Mouse (Mus musculus) intestine, postnatal 0 days (tissue): ENCODE results near the gene Flt4. TPM values are rescaled to one million over a fixed set of nuclear protein-coding genes. Genes with fewer than 3 reads are reported as not detected.
A peak's percentile ranks its signal among the peaks of the same experiment; 100 is the strongest.
"Not testable (repeated sequence)": the region's sequence is repeated elsewhere in the genome, so short reads cannot be mapped to it uniquely, and the experiment has no call there.

ENCODE experiments used
- ATAC-seq: fragments of 200-750 bp; cut with Nextera tagmentation; 2 replicates; pipeline ENCODE4 v1.8.0; 2017; ENCODE audit warnings: mild to moderate bottlenecking, moderate TSS enrichment, moderate library complexity
- H3K27ac ChIP-seq: fragments of 300-500 bp; sonication (generic); 2 replicates; pipeline ENCODE4 v1.5.1; 2014; ENCODE audit warnings: mild to moderate bottlenecking, low read depth, low read length, moderate library complexity
- H3K27me3 ChIP-seq: fragments of 300-500 bp; sonication (generic); replicated peaks from 2 replicates; pipeline ENCODE4 v1.6.1; 2014; ENCODE audit warnings: low read length, mixed read lengths; ENCODE audit not compliant: control insufficient read depth, insufficient read depth
- H3K36me3 ChIP-seq: fragments of 300-500 bp; sonication (generic); 2 replicates; pipeline ENCODE4 v1.6.1; 2014; ENCODE audit warnings: mild to moderate bottlenecking, moderate library complexity; ENCODE audit not compliant: control insufficient read depth, insufficient read depth
- H3K4me1 ChIP-seq: fragments of 300-500 bp; sonication (generic); replicated peaks from 2 replicates; pipeline ENCODE4 v1.6.1; 2014; ENCODE audit warnings: antibody characterized with exemption, low read length, mixed read lengths; ENCODE audit not compliant: control insufficient read depth, insufficient read depth
- H3K4me2 ChIP-seq: fragments of 300-500 bp; sonication (generic); replicated peaks from 2 replicates; pipeline ENCODE4 v1.6.1; 2014; ENCODE audit warnings: low read depth, mild to moderate bottlenecking, moderate library complexity
- H3K4me3 ChIP-seq: fragments of 300-500 bp; sonication (generic); 2 replicates; pipeline ENCODE4 v1.5.1; 2014; ENCODE audit warnings: low read depth, low read length
- H3K9ac ChIP-seq: fragments of 300-500 bp; sonication (generic); 2 replicates; pipeline ENCODE4 v1.6.1; 2014; ENCODE audit warnings: mild to moderate bottlenecking, low read depth, low read length
- H3K9me3 ChIP-seq: fragments of 300-500 bp; sonication (generic); 2 replicates; pipeline ENCODE4 v1.6.1; 2016; ENCODE audit warnings: mixed run types; ENCODE audit not compliant: control insufficient read depth
- CTCF ChIP-seq: sonication (generic); IDR thresholded peaks from 2 replicates; pipeline ENCODE4 v1.5.1; 2016; ENCODE audit warnings: low read depth, mild to moderate bottlenecking, control low read depth, antibody characterized with exemption, moderate library complexity
- WGBS: fragments of 180-500 bp; shearing (Covaris S2); extraction: QIAGEN DNeasy Blood & Tissue Kit; methylation state at CpG from one replicate; pipeline ENCODE4 v1.1.7; 2014; 5-methylcytosine and 5-hydroxymethylcytosine counted together
- polyA plus RNA-seq: library from polyadenylated mRNA; unstranded; fragments of >200 nt; fragmentation: Nextera tagmentation; extraction: Ambion mirVana; gene quantifications from 2 replicates; pipeline ENCODE4 v1.2.1, GENCODE M21; 2015

Gene Flt4
- polyA plus RNA-seq, result 3.9 and 4.0 TPM in 2 replicates

DNA sequence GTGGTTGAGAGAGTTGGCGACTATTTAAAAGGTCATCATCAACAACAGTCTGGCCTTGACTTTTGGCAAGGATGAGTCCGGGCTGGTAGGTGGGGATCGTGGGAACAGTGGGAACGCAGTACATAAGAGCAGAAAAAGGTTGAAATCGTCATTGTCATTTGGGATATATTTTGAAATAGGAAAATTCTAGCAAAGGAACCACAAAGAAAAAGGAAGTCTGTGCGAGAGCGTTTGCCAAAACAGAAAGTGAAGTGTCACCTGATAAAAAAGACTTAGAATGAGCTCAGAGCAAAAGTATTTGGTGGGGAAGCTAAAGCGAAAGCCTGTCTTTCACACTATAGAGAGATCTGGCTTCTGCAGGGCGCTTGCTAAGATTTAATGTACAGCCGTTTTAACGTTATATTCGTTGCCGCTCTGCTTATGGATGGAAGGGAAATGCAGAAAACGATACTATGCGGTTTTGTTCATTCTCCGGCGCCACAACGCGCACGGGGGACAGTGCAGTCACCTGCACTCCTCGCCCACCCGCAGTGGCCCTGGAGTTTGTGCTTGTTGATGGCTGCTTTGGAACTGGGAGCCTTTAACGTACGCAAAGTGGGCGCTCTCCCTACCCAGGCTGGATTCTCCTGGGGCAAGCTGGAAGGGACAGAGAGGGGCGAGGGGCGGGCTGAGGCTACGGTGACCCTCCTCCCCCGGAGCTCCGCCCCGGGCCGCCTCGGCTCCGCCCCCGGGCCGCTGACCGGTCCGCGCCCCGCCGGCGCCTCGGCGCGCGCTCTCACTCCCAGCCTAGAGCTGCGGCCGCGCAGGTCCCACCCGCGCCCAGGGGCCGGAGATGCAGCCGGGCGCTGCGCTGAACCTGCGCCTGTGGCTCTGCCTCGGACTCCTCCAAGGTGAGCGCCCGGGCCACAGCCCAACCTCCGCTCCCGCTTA is at the start of gene Flt4:
Flt4 (plus strand) TSS at position 326 of the 930 bp plus-strand sequence.
- Histone ChIP-seq H3K4me2 (peak within 1 kb of the TSS; percentile 69), H3K4me3 (peak within 1 kb of the TSS; percentile 43)
- ATAC-seq, result peak; percentile 19; the same call in 1 of the 2 replicates
- not testable (repeated sequence) for H3K27me3 ChIP-seq, H3K36me3 ChIP-seq, H3K9me3 ChIP-seq, H3K27ac ChIP-seq, H3K9ac ChIP-seq, H3K4me1 ChIP-seq
- WGBS, result 5% methylated on average over 51 of the region's 61 CpGs

DNA sequence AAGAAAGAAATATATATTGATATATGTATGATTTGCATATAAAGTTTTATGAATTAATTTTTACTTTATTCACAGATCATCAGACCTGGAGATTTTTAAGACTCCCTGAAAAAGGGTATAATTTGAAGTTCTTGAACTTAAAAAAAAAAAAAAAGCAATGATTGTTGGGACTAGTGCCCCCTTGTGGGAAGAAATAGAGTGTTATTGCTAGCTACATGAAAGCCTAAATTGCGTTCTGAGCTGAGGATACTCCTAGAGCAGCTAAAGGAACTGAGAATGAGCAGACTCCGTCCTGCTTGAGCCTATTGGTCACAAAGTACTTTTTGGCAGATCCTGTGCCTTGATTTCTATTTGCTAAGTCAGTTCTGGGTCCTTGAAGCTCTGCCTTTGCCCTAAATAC is 34.0 kb upstream of the Flt4 start:
- ATAC-seq, result not testable (repeated sequence)

DNA sequence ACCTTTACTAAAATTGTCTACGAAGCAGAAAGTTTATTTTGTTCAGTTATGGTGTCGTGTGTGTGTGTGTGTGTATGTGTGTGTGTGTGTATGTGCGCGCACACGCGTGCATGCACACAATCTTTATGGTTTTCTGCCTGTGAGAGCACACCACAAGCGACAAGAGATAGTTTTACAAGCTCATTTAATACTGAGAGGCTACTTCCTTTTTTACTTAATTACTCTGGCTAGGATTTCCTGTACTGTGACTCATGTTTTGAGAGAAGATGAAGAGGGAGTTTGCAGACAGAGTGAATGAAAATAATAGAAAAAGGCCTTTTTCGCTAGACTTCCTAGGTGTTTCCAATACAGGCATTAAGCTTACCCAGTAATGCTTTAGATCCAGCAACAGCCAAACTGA is 28.6 kb upstream of the Flt4 start:
- H3K4me3 ChIP-seq, H3K9ac ChIP-seq, H3K27me3 ChIP-seq, H3K4me1 ChIP-seq, H3K27ac ChIP-seq, H3K4me2 ChIP-seq, ATAC-seq, H3K36me3 ChIP-seq, H3K9me3 ChIP-seq: not testable (repeated sequence)
- 71% methylated on average over 8 of the region's 8 CpGs for WGBS

More for the DNA sequence above, 34.0 kb upstream of the Flt4 start:
- H3K36me3 ChIP-seq, H3K9ac ChIP-seq, H3K9me3 ChIP-seq, H3K4me1 ChIP-seq, H3K27ac ChIP-seq, H3K4me3 ChIP-seq, H3K4me2 ChIP-seq, H3K27me3 ChIP-seq: not testable (repeated sequence)
- peak; percentile 40; the same call in 1 of the 2 replicates for TF ChIP-seq CTCF
- 36% methylated on average over 2 of the region's 2 CpGs for WGBS

DNA sequence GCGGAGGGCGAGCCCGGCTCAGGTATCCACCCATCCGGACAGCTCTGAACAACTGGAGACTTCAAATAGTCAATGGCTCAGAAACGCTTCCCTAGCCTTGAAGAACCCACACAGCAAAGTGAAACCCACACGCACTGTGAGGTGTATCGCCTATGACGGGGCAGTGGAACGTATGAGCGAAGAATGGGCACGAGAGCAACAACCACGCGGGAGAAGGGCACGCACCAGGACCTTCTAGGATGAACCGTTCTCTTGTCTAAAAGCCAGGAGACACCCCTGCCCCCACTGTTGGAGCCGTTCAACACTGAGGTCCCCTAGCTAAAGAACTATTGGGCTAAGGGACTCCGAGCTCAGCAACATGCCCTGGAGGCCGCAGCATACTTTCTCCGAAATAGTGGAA is 18.9 kb upstream of the Flt4 start:
- H3K4me1 ChIP-seq, result no peaks in the 10 kb centered on the region
- 90% methylated on average over 19 of the region's 19 CpGs for WGBS
- no peak for ATAC-seq
- no peaks in the 10 kb centered on the region for H3K36me3 ChIP-seq
- no peak overlapping the region for H3K4me2 ChIP-seq
- no peaks in the 10 kb centered on the region for H3K9me3 ChIP-seq
- TF ChIP-seq CTCF, result no peak
- no peak overlapping the region for H3K4me3 ChIP-seq
- H3K27me3 ChIP-seq, result no peaks in the 10 kb centered on the region
- no peak overlapping the region for H3K27ac ChIP-seq
- H3K9ac ChIP-seq, result no peak overlapping the region

DNA sequence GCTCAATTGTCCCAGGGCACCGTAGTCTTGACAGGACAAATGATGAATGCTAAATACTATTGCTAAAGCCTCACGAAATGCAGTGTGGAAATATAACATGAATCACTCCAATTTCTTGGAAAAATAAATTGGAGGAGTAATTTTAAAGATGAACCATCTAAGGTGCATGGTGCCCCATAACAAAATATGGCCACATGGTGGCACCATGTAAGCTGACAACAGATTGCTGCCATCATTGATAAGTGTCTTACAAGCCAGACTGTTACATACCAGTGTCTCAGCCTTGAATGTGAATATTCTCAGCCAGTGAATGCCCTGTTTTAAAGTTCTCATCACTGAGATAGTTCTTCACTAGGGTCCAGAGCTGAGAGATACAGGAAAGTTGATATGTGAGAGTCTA is 11.9 kb upstream of the Flt4 start:
- H3K9ac ChIP-seq, H3K4me2 ChIP-seq, H3K27ac ChIP-seq, H3K36me3 ChIP-seq, H3K4me1 ChIP-seq, H3K4me3 ChIP-seq, H3K27me3 ChIP-seq, ATAC-seq, H3K9me3 ChIP-seq: not testable (repeated sequence)
- WGBS, result 57% methylated on average over 2 of the region's 2 CpGs
- peak; percentile 22; the same call in 1 of the 2 replicates for TF ChIP-seq CTCF

DNA sequence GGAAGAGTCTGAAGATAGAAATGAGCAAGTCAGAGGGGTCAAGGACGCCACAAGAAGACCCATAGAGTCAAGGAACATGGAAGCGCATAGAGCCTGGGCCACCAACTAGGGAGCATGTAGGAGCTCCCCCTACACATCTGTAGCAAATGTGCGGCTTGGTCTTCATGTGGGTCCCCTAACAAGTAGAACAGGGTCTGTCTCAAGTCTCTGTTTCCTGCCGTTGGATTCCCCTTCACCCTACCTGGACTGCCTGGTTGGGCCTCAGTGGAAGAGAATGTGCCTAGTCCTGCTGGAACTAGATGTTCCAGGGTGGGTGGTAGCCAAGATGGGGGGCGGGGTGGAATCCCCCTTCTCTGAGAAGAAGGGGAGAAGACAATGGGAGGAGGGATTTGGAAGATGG is 757 bp upstream of the Flt4 start:
- H3K4me1 ChIP-seq, H3K4me3 ChIP-seq, H3K27ac ChIP-seq, ATAC-seq, H3K9ac ChIP-seq, H3K9me3 ChIP-seq, H3K36me3 ChIP-seq, H3K27me3 ChIP-seq, H3K4me2 ChIP-seq: not testable (repeated sequence)
- 78% methylated on average over 5 of the region's 5 CpGs for WGBS
